ENCODE assay signal across 40 mouse cellular contexts in genomic region chr2:153808841-153809240, GRCm38 (mm10). TPM values are rescaled to one million over a fixed set of nuclear protein-coding genes. Genes with fewer than 3 reads are reported as not detected.
"Had no signal": no experiment of that assay in that cellular context is flagged by ENCODE, and none has a peak within 500 bp of the region (broad histone marks: within the 10 kb centered on the region; RNA-seq: fewer than 3 reads in every experiment).

No protein-coding gene starts in this region.

- H3K9me3 ChIP-seq: limb, embryonic 10.5 days; limb, embryonic 12.5 days; limb, embryonic 13.5 days; limb, embryonic 15.5 days; liver, embryonic 12.5 days; liver, embryonic 13.5 days; liver, embryonic 15.5 days; lung, embryonic 15.5 days; megakaryocyte, embryonic 14.5 days; midbrain, embryonic 10.5 days; midbrain, embryonic 12.5 days; midbrain, embryonic 13.5 days; midbrain, embryonic 15.5 days; neural tube, embryonic 12.5 days; neural tube, embryonic 13.5 days had no signal

- H3K27me3 ChIP-seq: limb, embryonic 12.5 days; limb, embryonic 13.5 days; limb, embryonic 15.5 days; liver, embryonic 13.5 days; liver, embryonic 15.5 days; lung, embryonic 15.5 days; midbrain, embryonic 12.5 days; midbrain, embryonic 13.5 days; midbrain, embryonic 15.5 days; neural tube, embryonic 12.5 days; neural tube, embryonic 13.5 days had no signal

- H3K4me3 ChIP-seq: limb, embryonic 10.5 days; limb, embryonic 12.5 days; limb, embryonic 13.5 days; limb, embryonic 15.5 days; liver, embryonic 12.5 days; liver, embryonic 13.5 days; liver, embryonic 15.5 days; lung, embryonic 15.5 days; megakaryocyte, embryonic 14.5 days; midbrain, embryonic 10.5 days; midbrain, embryonic 12.5 days; midbrain, embryonic 13.5 days; midbrain, embryonic 15.5 days; myocyte; neural tube, embryonic 12.5 days; neural tube, embryonic 13.5 days had no signal

- H3K27ac ChIP-seq: limb, embryonic 10.5 days; limb, embryonic 12.5 days; limb, embryonic 13.5 days; limb, embryonic 15.5 days; liver, embryonic 12.5 days; liver, embryonic 13.5 days; liver, embryonic 14.5 days; liver, embryonic 15.5 days; lung, embryonic 15.5 days; macrophage; midbrain, embryonic 12.5 days; midbrain, embryonic 13.5 days; midbrain, embryonic 15.5 days; neural tube, embryonic 12.5 days; neural tube, embryonic 13.5 days had no signal

- H3K4me1 ChIP-seq: limb, embryonic 10.5 days; limb, embryonic 12.5 days; limb, embryonic 13.5 days; limb, embryonic 15.5 days; liver, embryonic 12.5 days; liver, embryonic 13.5 days; liver, embryonic 15.5 days; lung, embryonic 15.5 days; midbrain, embryonic 10.5 days; midbrain, embryonic 12.5 days; midbrain, embryonic 13.5 days; midbrain, embryonic 15.5 days; neural tube, embryonic 12.5 days; neural tube, embryonic 13.5 days had no signal

- H3K9ac ChIP-seq: limb, embryonic 12.5 days; limb, embryonic 13.5 days; limb, embryonic 15.5 days; liver, embryonic 12.5 days; liver, embryonic 13.5 days; liver, embryonic 14.5 days; liver, embryonic 15.5 days; liver, postnatal 0 days; lung, embryonic 14.5 days; lung, embryonic 15.5 days; midbrain, embryonic 12.5 days; midbrain, embryonic 13.5 days; midbrain, embryonic 15.5 days; neural tube, embryonic 12.5 days; neural tube, embryonic 13.5 days had no signal

- H3K36me3 ChIP-seq: limb, embryonic 10.5 days; limb, embryonic 12.5 days; limb, embryonic 13.5 days; limb, embryonic 15.5 days; liver, embryonic 12.5 days; liver, embryonic 13.5 days; liver, embryonic 15.5 days; lung, embryonic 15.5 days; midbrain, embryonic 10.5 days; midbrain, embryonic 12.5 days; midbrain, embryonic 13.5 days; midbrain, embryonic 15.5 days; neural tube, embryonic 12.5 days; neural tube, embryonic 13.5 days had no signal

- ATAC-seq: liver, embryonic 12.5 days; liver, postnatal 0 days; lung, postnatal 0 days; midbrain, embryonic 13.5 days; midbrain, embryonic 15.5 days; midbrain, embryonic 16.5 days had no signal

- DNase-seq: left cerebral cortex, postnatal 4 days; liver; liver, embryonic 13.5 days; liver, postnatal 0 days; lung, adult 18-20 months; lung, adult 2 months; lung, embryonic 14.5 days; lung, postnatal 10 days; lung, postnatal 14 days; lung, postnatal 36 days; lung, postnatal 4 days; midbrain, embryonic 14.5 days had no signal

- H3K4me2 ChIP-seq: limb, embryonic 12.5 days; limb, embryonic 13.5 days; limb, embryonic 15.5 days; liver, embryonic 11.5 days; liver, embryonic 12.5 days; liver, embryonic 13.5 days; liver, embryonic 15.5 days; lung, embryonic 14.5 days; lung, embryonic 15.5 days; midbrain, embryonic 11.5 days; midbrain, embryonic 12.5 days; midbrain, embryonic 13.5 days; midbrain, embryonic 15.5 days; neural tube, embryonic 12.5 days; neural tube, embryonic 13.5 days had no signal

RNA-seq across cellular contexts. Expression of gene Efcab8, which starts 29.1 kb away (rescaled TPM):
- total RNA-seq: liver, adult 2 months; midbrain, postnatal 0 days; monocyte, adult 5-6 weeks had no signal
- polyA plus RNA-seq: limb, embryonic 11.5 days; limb, embryonic 15.5 days; liver, adult 2 months; liver, embryonic 13.5 days; liver, embryonic 16.5 days; lung, embryonic 14.5 days; lung, embryonic 15.5 days; lung, embryonic 16.5 days; lung, postnatal 0 days; macrophage; midbrain, embryonic 10.5 days; midbrain, embryonic 11.5 days; midbrain, embryonic 12.5 days; midbrain, embryonic 13.5 days; midbrain, embryonic 14.5 days; midbrain, embryonic 16.5 days; midbrain, postnatal 0 days; neural tube, embryonic 11.5 days; neural tube, embryonic 12.5 days; neural tube, embryonic 13.5 days had no signal
